Mouse (Mus musculus): ENCODE measurements around the gene Gpc6.
"Not testable (repeated sequence)": the region's sequence is repeated elsewhere in the genome, so short reads cannot be mapped to it uniquely, and the experiment has no call there.

Gpc6 gene

GRCm38 (mm10) chr14:117369331-117369866 is 444.3 kb downstream of the Gpc6 start:
- no peak for DNase-seq (ENCODE audit: low read depth)

GRCm38 (mm10) chr14:117376822-117377376 is 451.8 kb downstream of the Gpc6 start:
- DNase-seq (ENCODE audit: low read depth) = no peak

- no peak for DNase-seq (ENCODE audit: low read depth)
Observed at GRCm38 (mm10) chr14:117379979-117380378, 454.9 kb downstream of the Gpc6 start.

- DNase-seq (ENCODE audit: low read depth) = no peak
Observed at GRCm38 (mm10) chr14:117383188-117383587, 458.1 kb downstream of the Gpc6 start.

GRCm38 (mm10) chr14:117384096-117384770 is 459.1 kb downstream of the Gpc6 start:
- no peak for DNase-seq (ENCODE audit: low read depth)

DNA sequence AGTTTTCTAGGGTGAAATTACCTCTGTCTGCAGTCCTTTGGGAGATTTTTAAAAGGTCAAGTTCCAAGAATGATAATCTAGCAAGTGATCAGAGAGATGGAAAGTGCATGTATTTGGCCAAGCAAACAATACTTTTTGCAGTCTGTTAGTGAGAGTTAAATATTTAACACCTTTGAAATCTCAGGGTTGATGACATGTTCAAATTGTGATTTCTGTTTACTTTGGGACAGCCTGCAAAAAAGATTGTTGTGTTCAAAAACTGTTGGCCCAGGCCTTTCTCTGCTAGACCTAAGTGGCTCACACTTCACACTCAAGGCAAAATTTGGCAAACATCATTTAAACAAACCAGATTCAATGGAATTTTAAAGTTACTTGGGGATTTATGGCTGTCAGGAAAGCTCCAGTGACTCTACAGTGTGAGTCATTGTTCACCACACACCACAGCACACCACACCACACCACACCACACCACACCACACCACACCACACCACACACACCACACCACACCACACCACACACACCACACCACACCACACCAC is 460.7 kb downstream of the Gpc6 start:
- DNase-seq (ENCODE audit: low read depth) = no peak

- DNase-seq (ENCODE audit: low read depth) = no peak
Observed at GRCm38 (mm10) chr14:117390794-117391320, 465.7 kb downstream of the Gpc6 start.

GRCm38 (mm10) chr14:117391412-117391811 is 466.3 kb downstream of the Gpc6 start:
- DNase-seq (ENCODE audit: low read depth) = no peak

DNA sequence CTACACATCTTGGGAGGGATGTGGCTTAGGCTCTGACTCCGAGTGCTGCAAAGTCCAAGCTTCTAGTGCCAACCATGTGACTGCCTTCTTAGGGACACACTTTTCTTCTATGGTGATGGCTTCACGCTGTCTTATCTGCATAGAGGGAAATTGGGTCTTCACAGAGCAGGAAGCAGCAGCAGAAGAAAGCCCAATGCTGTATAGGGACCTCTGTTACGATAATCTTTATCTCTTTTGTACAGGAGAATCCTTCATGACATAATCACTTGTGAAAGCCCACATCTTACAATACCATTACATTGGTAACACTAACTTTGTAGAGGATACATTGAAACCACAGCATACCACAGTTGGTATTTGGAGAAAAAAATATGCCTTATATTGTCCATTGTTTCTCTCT is 472.1 kb downstream of the Gpc6 start:
- DNase-seq (ENCODE audit: low read depth) = no peak

DNA sequence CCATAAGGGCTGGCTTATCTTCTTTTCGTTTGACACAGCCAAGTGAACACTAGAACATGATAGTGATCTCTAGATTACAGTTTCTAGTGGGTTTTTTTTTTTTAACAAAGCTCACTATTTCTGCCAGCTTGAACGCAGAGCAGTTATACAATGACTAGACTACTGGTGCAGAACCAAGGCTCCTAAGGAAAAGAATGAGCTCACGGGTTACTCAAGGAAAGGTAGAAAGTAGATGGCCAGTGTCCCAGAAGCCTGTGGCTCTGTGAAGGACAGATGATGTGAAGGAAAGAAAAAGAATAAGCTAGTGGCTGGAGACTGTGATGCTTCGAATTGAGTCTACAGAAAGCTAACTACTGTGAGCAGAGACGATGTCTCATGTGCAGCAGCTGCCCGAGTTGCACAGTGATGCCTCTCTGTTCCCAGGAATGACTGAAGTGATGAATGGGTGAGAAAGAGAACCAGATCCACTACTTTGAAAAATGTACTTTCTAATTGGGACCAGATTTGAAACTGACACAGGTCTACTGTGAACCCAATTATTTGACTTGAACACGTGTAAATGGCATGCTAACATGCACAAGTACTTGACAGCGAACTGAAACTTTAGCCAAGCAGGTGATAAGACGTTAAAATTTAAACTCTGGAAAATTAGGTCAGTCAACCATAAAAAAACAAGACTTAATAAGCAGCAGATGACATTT is 482.9 kb downstream of the Gpc6 start:
- DNase-seq (ENCODE audit: low read depth) = no peak

GRCm38 (mm10) chr14:117408525-117408835 is 483.4 kb downstream of the Gpc6 start:
- no peak for DNase-seq (ENCODE audit: low read depth)

DNA sequence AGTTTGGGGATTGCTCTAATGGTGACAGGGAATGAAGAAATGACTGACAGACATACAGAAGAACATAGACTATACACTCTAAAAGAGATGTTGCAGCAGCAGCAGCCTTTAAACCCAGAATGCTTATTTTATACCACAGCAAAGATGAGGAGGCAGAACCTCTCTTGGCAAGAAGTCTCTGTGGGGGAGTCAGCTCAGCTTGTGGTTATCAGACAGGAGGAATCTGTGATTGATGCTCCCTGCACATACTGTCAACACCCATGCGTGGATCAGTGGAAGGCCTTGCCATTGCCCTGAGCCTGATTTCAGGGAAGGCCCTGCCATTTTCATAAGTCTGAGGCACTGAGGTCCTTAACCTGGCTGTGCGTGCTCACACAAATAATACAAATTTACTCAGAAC is 484.7 kb downstream of the Gpc6 start:
- DNase-seq (ENCODE audit: low read depth) = no peak

DNA sequence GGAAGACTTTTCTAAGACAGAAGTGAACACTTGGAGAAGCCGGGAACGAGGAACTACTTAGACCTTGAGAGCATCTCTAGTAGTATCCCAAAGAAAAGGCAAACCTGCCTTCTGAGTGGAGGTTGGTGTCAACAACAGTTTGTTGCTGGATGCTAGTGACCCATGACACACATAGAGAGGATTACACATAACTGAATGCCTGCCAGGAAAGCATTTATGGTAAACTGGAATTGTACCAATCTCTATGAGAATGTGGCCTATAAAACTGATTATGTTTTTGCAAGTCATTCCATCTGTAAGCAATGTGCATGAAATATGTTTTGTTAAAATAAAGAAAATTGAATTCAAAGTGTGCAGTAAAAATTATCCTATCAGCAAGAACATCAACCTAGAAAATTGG is 485.4 kb downstream of the Gpc6 start:
- no peak for DNase-seq (ENCODE audit: low read depth)

DNA sequence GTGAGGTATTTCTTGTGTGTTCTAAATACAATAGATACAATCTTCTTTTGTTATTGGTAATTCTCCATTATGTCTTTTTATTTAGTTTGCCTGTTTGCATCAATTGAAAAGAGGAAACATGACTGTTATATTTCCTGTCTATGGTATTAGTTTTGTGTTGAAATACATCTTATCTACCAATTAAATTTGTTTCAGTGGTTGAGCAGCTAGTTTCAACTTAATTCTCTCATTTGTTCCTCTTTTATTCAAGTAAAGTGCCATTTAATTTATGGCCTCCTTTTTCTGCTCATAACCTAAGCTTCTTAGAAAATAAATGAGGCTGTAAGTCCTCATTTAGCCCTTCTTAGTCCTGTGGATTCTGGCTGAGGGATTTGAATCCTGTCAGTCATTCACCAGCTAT is 489.9 kb downstream of the Gpc6 start:
- no peak for DNase-seq (ENCODE audit: low read depth)

GRCm38 (mm10) chr14:117419561-117420218 is 494.6 kb downstream of the Gpc6 start:
- no peak for DNase-seq (ENCODE audit: low read depth)

DNA sequence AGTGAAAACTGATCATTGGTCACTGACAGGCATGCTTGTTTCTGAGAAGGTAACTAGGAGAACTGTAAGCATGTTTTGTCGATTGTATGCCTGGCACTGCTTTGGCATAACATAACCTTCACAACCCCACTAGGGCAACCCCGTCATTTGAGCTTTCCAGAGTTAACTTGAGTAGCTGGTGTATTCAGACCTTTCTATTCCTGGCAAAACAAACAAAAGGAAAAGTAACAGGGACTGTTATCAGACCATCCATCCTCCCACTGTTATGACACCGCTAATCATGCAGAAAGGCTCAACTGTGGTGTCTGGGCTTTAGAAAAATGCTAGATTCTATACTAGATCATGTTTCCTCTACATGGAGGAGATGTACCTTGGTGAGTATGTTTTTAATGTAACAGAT is 496.1 kb downstream of the Gpc6 start:
- no peak for DNase-seq (ENCODE audit: low read depth)

- no peak for DNase-seq (ENCODE audit: low read depth)
Observed at GRCm38 (mm10) chr14:117426116-117426515, 501.0 kb downstream of the Gpc6 start.

- no peak for DNase-seq (ENCODE audit: low read depth)
Observed at GRCm38 (mm10) chr14:117427776-117428175, 502.7 kb downstream of the Gpc6 start.

DNA sequence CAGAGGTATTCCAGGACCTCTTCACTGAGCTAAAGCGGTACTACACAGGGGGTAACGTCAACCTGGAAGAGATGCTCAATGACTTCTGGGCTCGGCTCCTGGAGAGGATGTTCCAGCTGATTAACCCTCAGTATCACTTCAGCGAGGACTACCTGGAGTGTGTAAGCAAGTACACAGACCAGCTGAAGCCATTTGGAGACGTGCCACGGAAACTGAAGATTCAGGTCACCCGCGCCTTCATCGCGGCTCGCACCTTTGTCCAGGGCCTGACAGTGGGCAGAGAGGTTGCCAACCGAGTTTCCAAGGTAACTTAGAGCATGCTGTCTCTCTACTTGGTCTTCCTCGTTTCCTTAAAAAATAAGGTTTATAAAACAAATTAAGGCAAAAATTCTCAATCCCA is 510.6 kb downstream of the Gpc6 start:
- no peak for DNase-seq (ENCODE audit: low read depth)

GRCm38 (mm10) chr14:117446675-117447231 is 521.6 kb downstream of the Gpc6 start:
- not testable (repeated sequence) for DNase-seq (ENCODE audit: low read depth)

GRCm38 (mm10) chr14:117451391-117451991 is 526.4 kb downstream of the Gpc6 start:
- no peak for DNase-seq (ENCODE audit: low read depth)

DNA sequence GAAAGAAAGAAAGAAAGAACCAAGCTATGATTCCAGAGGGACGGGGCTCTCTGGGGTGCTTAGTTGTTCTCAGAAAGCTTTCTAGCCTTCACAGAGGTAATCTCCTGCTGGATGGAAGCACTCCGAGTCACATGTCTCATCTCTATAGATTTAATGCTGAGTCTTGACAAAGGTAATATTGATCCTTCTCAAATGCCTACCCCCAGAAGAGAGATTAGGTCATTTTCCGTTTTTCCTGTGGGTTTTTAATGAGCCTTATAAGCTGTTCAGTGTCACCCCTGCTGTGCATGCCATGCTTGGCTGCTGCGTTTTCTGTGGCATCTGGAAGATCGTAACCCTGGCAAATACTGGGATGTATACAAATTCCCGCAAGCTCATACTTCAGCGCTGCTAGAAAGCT is 527.0 kb downstream of the Gpc6 start:
- DNase-seq (ENCODE audit: low read depth) = no peak
